Mouse (Mus musculus): ENCODE data around the gene Fam3c. TPM values are rescaled to one million over a fixed set of nuclear protein-coding genes. Genes with fewer than 3 reads are reported as not detected.
A peak's percentile ranks its signal among the peaks of the same experiment; 100 is the strongest.

Gene Fam3c
- polyA plus RNA-seq, 1 experiment from 2014 or later = 18.5 TPM

- Histone ChIP-seq H3K4me2 (ENCODE audit: low read depth, low read length) (0 out of 2 replicates have a peak overlapping the region, but pooled peaks have one; percentile 9), H3K9me3 (replicated peaks; ENCODE audit: control insufficient read depth, low read length) (no peaks in the 10 kb centered on the region), H3K36me3 (ENCODE audit: control insufficient read depth, insufficient read depth) (no peaks in the 10 kb centered on the region), H3K27ac (ENCODE audit: low read length) (no peak overlapping the region), H3K27me3 (ENCODE audit: control insufficient read depth, insufficient read depth, low read depth, low read length) (no peaks in the 10 kb centered on the region), H3K4me3 (ENCODE audit: low read depth, low read length) (no peak overlapping the region), H3K9ac (ENCODE audit: low read depth, low read length) (no peak overlapping the region), H3K4me1 (ENCODE audit: control insufficient read depth, low read depth, low read length) (peaks cover 38% of the 10 kb centered on the region)
- WGBS (ENCODE audit: insufficient replicate concordance) = 65% methylated on average over 4 of the region's 4 CpGs
- ATAC-seq (ENCODE audit: low read depth) = no peak
These were observed 7.9 kb downstream of the Fam3c start for GRCm38 (mm10) chr6:22348130-22348529.

DNA sequence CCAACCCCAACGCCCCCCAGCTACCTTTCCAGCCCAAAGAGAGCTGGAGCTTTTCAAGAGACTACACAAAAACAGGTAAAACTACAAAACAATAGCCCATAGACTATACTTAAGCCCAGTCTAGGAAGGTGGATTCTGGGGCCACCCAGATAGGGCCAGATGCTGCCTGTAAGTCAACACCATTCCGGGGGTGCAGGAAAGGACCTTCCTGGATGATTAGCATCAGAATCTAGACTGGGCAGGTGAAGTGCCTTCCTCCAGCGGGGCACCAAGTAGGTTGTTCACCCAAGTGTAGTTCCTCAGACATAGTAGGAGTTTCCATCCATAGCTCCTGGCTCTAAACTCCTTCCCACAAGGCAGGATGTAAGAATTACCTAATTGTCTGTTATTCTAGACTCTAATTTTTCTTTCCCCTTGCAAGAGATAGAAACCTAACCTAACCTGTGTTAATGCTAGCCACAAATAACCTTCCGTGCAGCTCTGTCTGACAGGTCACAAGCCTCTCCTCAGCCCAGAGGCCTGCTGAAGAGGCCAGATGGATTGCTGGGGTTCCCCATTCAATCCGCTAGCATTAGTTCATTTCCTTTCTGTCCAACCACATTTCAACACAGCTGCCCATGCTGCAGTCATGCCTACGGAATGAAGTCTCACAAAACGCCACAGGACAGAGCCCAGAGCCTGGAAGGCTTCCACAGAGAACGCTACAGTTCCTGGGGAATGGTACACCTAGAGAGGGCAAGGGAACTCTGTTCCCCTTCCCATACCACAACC is 8.7 kb downstream of the Fam3c start:
- peaks cover 36% of the 10 kb centered on the region for H3K4me1 ChIP-seq (ENCODE audit: control insufficient read depth, low read depth, low read length)
- no peak overlapping the region for H3K4me3 ChIP-seq (ENCODE audit: low read depth, low read length)
- 0 out of 2 replicates have a peak overlapping the region, but pooled peaks have one; percentile 9 for H3K4me2 ChIP-seq (ENCODE audit: low read depth, low read length)
- 49% methylated on average over 8 of the region's 8 CpGs for WGBS (ENCODE audit: insufficient replicate concordance)
- ATAC-seq (ENCODE audit: low read depth) = no peak
- H3K9ac ChIP-seq (ENCODE audit: low read depth, low read length) = no peak overlapping the region
- H3K9me3 ChIP-seq (replicated peaks; ENCODE audit: control insufficient read depth, low read length) = no peaks in the 10 kb centered on the region
- no peaks in the 10 kb centered on the region for H3K27me3 ChIP-seq (ENCODE audit: control insufficient read depth, insufficient read depth, low read depth, low read length)
- H3K27ac ChIP-seq (ENCODE audit: low read length) = no peak overlapping the region
- no peaks in the 10 kb centered on the region for H3K36me3 ChIP-seq (ENCODE audit: control insufficient read depth, insufficient read depth)

DNA sequence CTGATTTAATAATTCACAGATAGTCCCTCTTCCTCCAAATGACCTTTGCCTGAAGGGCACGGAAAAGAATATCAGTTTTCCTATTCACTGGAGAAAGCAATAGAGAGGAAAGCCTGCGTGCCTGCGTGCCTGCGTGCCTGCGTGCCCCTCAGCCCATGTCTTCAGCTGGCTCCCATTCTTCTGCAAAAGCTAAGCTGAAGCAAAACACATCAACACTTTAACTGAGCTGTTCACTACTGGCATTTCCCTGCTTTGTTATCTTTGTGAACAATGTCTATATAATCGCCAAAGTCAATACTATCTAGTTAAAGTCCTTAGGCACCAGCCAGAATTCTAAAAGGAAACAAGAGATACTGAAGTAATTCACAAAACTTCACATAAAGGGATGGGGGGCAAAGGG is 11.6 kb downstream of the Fam3c start:
- WGBS (ENCODE audit: insufficient replicate concordance) = 45% methylated on average over 6 of the region's 6 CpGs
- Histone ChIP-seq H3K4me1 (ENCODE audit: control insufficient read depth, low read depth, low read length) (peaks cover 19% of the 10 kb centered on the region), H3K4me2 (ENCODE audit: low read depth, low read length) (peak overlapping the region; percentile 39), H3K27me3 (ENCODE audit: control insufficient read depth, insufficient read depth, low read depth, low read length) (no peaks in the 10 kb centered on the region), H3K36me3 (ENCODE audit: control insufficient read depth, insufficient read depth) (no peaks in the 10 kb centered on the region), H3K4me3 (ENCODE audit: low read depth, low read length) (no peak overlapping the region), H3K27ac (ENCODE audit: low read length) (peak overlapping the region; percentile 61), H3K9me3 (replicated peaks; ENCODE audit: control insufficient read depth, low read length) (no peaks in the 10 kb centered on the region), H3K9ac (ENCODE audit: low read depth, low read length) (no peak overlapping the region)
- no peak for ATAC-seq (ENCODE audit: low read depth)

DNA sequence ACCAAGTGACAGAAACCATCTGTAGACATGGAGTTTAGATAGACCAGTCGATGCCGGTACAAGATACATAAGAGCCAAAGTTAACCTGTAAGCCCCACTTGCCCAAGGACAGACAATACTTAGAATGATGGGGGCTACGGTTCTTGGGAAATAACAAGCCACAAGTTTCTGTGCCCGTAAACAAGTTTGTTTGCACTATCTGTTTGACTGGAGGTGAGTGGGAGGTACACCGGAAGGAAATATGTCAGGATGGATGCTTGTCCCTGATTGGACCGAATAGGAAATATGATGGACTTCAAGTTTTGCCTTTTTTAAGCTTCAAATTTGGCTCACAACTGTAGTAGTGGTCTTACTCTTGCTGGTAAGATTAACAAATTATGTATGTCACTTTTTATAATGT is 12.3 kb downstream of the Fam3c start:
- Histone ChIP-seq H3K27ac (ENCODE audit: low read length) (peak overlapping the region; percentile 59), H3K9ac (ENCODE audit: low read depth, low read length) (no peak overlapping the region), H3K4me2 (ENCODE audit: low read depth, low read length) (0 out of 2 replicates have a peak overlapping the region, but pooled peaks have one; percentile 9), H3K36me3 (ENCODE audit: control insufficient read depth, insufficient read depth) (no peaks in the 10 kb centered on the region), H3K27me3 (ENCODE audit: control insufficient read depth, insufficient read depth, low read depth, low read length) (no peaks in the 10 kb centered on the region), H3K4me3 (ENCODE audit: low read depth, low read length) (no peak overlapping the region), H3K9me3 (replicated peaks; ENCODE audit: control insufficient read depth, low read length) (no peaks in the 10 kb centered on the region), H3K4me1 (ENCODE audit: control insufficient read depth, low read depth, low read length) (peaks cover 17% of the 10 kb centered on the region)
- no peak for ATAC-seq (ENCODE audit: low read depth)
- WGBS (ENCODE audit: insufficient replicate concordance) = 66% methylated on average over 6 of the region's 6 CpGs

DNA sequence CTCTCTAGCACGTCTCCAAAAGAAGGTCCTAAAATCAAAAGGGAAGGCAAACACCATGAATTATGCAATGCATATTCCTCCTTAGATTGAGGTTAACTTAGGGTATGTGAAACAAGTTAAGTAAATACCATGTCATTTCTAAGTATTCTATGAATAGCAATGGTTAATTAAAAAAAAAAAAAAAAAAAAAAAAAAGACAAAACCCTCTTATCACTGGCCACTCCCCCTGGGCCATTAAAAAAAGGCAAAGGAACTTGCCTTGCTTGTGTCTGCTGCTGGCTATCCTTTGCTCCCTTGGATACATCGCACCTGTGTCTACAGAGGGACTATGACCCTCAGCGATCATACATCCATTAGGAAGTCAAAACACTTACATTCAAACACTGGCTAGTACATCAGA is 12.8 kb downstream of the Fam3c start:
- H3K27me3 ChIP-seq (ENCODE audit: control insufficient read depth, insufficient read depth, low read depth, low read length) = no peaks in the 10 kb centered on the region
- no peak overlapping the region for H3K9ac ChIP-seq (ENCODE audit: low read depth, low read length)
- 55% methylated on average over 3 of the region's 3 CpGs for WGBS (ENCODE audit: insufficient replicate concordance)
- no peaks in the 10 kb centered on the region for H3K9me3 ChIP-seq (replicated peaks; ENCODE audit: control insufficient read depth, low read length)
- H3K4me2 ChIP-seq (ENCODE audit: low read depth, low read length) = 0 out of 2 replicates have a peak overlapping the region, but pooled peaks have one; percentile 9
- H3K36me3 ChIP-seq (ENCODE audit: control insufficient read depth, insufficient read depth) = no peaks in the 10 kb centered on the region
- no peak overlapping the region for H3K4me3 ChIP-seq (ENCODE audit: low read depth, low read length)
- no peak for ATAC-seq (ENCODE audit: low read depth)
- peak overlapping the region; percentile 59 for H3K27ac ChIP-seq (ENCODE audit: low read length)
- peaks cover 17% of the 10 kb centered on the region for H3K4me1 ChIP-seq (ENCODE audit: control insufficient read depth, low read depth, low read length)

DNA sequence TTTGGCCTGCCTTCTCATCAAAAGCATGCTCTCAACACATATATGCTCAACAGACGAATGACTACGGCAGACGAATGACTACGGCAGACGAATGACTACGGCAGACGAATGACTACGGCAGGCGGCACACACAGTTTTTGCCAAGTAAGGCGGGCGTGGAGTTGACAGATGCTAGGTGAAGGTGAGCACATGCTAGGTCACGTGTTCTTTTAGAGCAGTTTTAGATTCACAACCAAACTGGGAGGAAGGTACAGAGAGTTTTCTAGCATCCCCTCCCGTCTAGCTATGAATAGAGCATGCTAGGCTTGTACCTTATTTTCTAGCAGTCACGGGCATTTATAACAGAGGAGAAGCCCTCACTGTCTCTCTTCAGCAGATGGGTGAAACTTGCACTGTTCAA is 15.3 kb downstream of the Fam3c start:
- H3K36me3 ChIP-seq (ENCODE audit: control insufficient read depth, insufficient read depth) = no peaks in the 10 kb centered on the region
- H3K9ac ChIP-seq (ENCODE audit: low read depth, low read length) = no peak overlapping the region
- H3K4me3 ChIP-seq (ENCODE audit: low read depth, low read length) = no peak overlapping the region
- no peak overlapping the region for H3K4me2 ChIP-seq (ENCODE audit: low read depth, low read length)
- no peaks in the 10 kb centered on the region for H3K9me3 ChIP-seq (replicated peaks; ENCODE audit: control insufficient read depth, low read length)
- H3K27ac ChIP-seq (ENCODE audit: low read length) = no peak overlapping the region
- peaks cover 8% of the 10 kb centered on the region for H3K4me1 ChIP-seq (ENCODE audit: control insufficient read depth, low read depth, low read length)
- no peaks in the 10 kb centered on the region for H3K27me3 ChIP-seq (ENCODE audit: control insufficient read depth, insufficient read depth, low read depth, low read length)
- no peak for ATAC-seq (ENCODE audit: low read depth)
- WGBS (ENCODE audit: insufficient replicate concordance) = 81% methylated on average over 14 of the region's 14 CpGs

- H3K4me1 ChIP-seq (ENCODE audit: control insufficient read depth, low read depth, low read length) = peaks cover 8% of the 10 kb centered on the region
- WGBS (ENCODE audit: insufficient replicate concordance) = 54% methylated on average over 15 of the region's 15 CpGs
- no peaks in the 10 kb centered on the region for H3K27me3 ChIP-seq (ENCODE audit: control insufficient read depth, insufficient read depth, low read depth, low read length)
- H3K9ac ChIP-seq (ENCODE audit: low read depth, low read length) = no peak overlapping the region
- no peaks in the 10 kb centered on the region for H3K9me3 ChIP-seq (replicated peaks; ENCODE audit: control insufficient read depth, low read length)
- peak; percentile 90 for ATAC-seq (ENCODE audit: low read depth)
- no peaks in the 10 kb centered on the region for H3K36me3 ChIP-seq (ENCODE audit: control insufficient read depth, insufficient read depth)
- no peak overlapping the region for H3K4me2 ChIP-seq (ENCODE audit: low read depth, low read length)
- H3K4me3 ChIP-seq (ENCODE audit: low read depth, low read length) = no peak overlapping the region
- peak overlapping the region; percentile 77 for H3K27ac ChIP-seq (ENCODE audit: low read length)
These were observed 16.1 kb downstream of the Fam3c start for GRCm38 (mm10) chr6:22339763-22340542.

- Histone ChIP-seq H3K27ac (ENCODE audit: low read length) (no peak overlapping the region), H3K36me3 (ENCODE audit: control insufficient read depth, insufficient read depth) (no peaks in the 10 kb centered on the region; the same call in 1 of the 2 replicates), H3K4me2 (ENCODE audit: low read depth, low read length) (no peak overlapping the region), H3K27me3 (ENCODE audit: control insufficient read depth, insufficient read depth, low read depth, low read length) (no peaks in the 10 kb centered on the region), H3K4me3 (ENCODE audit: low read depth, low read length) (no peak overlapping the region), H3K4me1 (ENCODE audit: control insufficient read depth, low read depth, low read length) (no peaks in the 10 kb centered on the region), H3K9ac (ENCODE audit: low read depth, low read length) (no peak overlapping the region), H3K9me3 (replicated peaks; ENCODE audit: control insufficient read depth, low read length) (no peaks in the 10 kb centered on the region)
- 65% methylated on average over 2 of the region's 2 CpGs for WGBS (ENCODE audit: insufficient replicate concordance)
- no peak for ATAC-seq (ENCODE audit: low read depth)
These were observed 23.5 kb downstream of the Fam3c start for GRCm38 (mm10) chr6:22332548-22332947.
